Mouse (Mus musculus): ENCODE measurements around the gene Pank2. TPM values are rescaled to one million over a fixed set of nuclear protein-coding genes. Genes with fewer than 3 reads are reported as not detected.
"Not testable (repeated sequence)": the region's sequence is repeated elsewhere in the genome, so short reads cannot be mapped to it uniquely, and the experiment has no call there.

Gene Pank2
- total RNA-seq (2021) = 10 to 100 TPM; 51.9 to 57.1 TPM

DNA sequence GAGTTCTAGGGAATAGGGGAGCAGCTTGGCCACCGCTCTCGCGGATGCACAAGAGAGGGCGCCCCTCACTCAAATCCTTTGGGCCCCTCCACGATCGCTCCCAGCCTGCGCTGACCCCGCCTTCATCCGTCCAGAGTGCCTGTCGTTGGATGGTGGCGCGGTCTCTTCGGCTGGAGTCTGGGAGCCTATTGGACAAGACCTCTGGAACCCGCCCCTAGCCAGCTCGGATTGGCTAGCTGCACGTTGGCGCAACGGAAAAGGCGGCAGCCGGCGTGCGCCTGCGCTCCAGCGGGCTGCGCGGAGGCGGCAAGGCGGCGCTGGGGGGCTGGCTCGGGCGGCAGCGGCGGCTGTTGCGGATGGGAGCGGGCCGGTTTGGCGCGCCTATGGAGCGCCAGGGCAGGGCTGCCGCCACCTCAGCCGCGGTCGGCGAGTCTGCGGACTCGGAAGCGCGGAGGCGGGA is at the start of gene Pank2:
Gene Pank2, plus strand, starts transcription at position 283 of the 460 bp plus-strand sequence.
- peak; percentile 99 for DNase-seq (ENCODE audit: extremely low spot score in 1 of 2, low spot score in 2 of 2)
- intact Hi-C loops (cut with DNase I) = loop anchor here (5.0 kb wide), 2 partner anchors 85 to 155 kb away; no protein-coding TSS in a partner anchor

- intact Hi-C loops (cut with DNase I) = no loop called here
- no peak for DNase-seq (ENCODE audit: extremely low spot score in 1 of 2, low spot score in 2 of 2)
Measured at GRCm38 (mm10) chr2:131213773-131214172, 48.5 kb upstream of the Pank2 start.

DNA sequence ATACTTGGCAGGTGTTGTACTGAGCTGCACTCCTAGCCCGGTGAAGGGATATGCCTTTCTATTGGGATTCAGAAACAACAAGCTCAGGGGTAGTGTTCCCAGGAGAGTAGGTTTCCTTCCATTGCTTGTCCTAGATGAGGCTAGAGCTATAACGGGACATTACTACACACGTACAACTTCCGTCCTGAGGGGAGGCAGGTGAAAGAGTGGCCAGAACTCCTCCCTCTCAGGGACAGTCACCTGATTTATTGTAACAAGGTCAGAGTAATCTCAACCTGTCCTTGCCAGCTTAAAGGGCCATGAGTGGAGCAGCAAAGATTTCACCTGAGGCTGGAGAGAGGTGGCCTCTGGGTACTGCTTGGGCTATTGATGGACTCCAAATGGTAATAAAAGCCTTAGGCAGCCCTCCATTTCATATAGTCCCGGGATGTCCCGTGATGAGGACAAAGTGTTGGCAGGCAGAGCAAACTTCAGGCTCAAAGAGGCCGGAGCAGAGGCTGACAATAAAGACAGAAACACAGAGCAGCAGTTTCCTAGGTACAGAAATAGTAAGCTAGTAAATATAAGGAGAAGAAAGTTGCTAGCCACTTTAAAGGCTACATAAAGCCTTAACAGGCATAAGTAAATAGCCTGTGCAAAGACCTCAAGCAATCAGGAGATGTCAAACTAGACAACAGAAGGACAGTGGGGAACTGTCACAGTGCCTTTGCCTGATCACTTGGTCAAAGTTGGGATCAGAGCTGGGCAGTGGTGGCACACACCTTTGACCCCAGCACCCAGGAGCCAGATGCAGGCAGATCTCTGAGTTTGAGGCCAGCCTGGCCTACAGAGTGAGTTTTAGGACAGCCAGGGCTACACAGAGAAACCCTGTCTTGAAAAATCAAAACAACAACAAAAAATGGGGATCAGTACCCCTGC is 46.1 kb upstream of the Pank2 start:
- intact Hi-C loops (cut with DNase I) = no loop called here

GRCm38 (mm10) chr2:131220030-131220429 is 42.3 kb upstream of the Pank2 start:
- intact Hi-C loops (cut with DNase I) = no loop called here
- no peak for DNase-seq (ENCODE audit: extremely low spot score in 1 of 2, low spot score in 2 of 2)

More for the DNA sequence above, 46.1 kb upstream of the Pank2 start:
- DNase-seq (ENCODE audit: extremely low spot score in 1 of 2, low spot score in 2 of 2) = no peak

GRCm38 (mm10) chr2:131221853-131222515 is 40.3 kb upstream of the Pank2 start:
- DNase-seq (ENCODE audit: extremely low spot score in 1 of 2, low spot score in 2 of 2) = no peak
- intact Hi-C loops (cut with DNase I) = no loop called here

- intact Hi-C loops (cut with DNase I) = no loop called here
- DNase-seq (ENCODE audit: extremely low spot score in 1 of 2, low spot score in 2 of 2) = peak in 1 of 2 experiments; percentile 38
Measured at GRCm38 (mm10) chr2:131222562-131222961, 39.7 kb upstream of the Pank2 start.

DNA sequence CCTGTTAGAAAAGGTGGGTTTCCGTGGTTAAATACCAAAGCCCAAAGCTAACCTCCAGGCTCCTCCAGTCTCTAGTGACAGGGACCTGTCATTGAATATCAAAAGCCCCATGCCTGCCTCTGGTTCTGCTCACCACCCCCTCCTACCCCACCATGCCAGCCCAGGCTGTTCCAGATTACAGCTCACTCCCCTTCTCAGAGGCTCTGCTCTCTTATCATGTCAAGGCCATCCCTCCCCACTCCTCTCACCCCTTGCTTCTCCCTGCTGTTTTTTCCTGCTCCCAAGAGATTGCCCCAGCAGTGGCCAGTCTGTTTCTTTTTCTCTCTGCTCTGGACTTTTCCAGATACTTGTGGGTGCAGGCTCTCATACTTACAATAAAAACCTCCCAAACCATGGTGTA is 38.7 kb upstream of the Pank2 start:
- intact Hi-C loops (cut with DNase I) = no loop called here
- DNase-seq (ENCODE audit: extremely low spot score in 1 of 2, low spot score in 2 of 2) = no peak

DNA sequence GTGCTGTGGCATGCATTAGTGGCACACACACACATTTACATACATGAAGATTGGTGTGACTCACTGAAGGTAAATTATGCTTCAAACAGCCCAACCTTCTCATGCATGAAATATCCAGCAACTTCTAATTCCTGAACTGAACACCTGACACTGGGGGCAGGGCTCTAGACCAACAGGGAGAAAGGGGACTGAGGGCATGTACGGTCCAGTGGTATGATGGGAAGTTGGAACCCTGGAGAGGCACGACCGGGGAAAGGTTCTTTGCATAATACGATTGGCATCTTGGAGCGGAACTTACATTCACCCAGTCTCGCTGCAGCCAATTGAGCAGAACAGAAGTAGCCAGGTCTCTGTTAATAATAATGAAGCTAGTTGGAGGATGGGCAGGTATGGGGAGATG is 37.1 kb upstream of the Pank2 start:
- no peak for DNase-seq (ENCODE audit: extremely low spot score in 1 of 2, low spot score in 2 of 2)
- intact Hi-C loops (cut with DNase I) = no loop called here

DNA sequence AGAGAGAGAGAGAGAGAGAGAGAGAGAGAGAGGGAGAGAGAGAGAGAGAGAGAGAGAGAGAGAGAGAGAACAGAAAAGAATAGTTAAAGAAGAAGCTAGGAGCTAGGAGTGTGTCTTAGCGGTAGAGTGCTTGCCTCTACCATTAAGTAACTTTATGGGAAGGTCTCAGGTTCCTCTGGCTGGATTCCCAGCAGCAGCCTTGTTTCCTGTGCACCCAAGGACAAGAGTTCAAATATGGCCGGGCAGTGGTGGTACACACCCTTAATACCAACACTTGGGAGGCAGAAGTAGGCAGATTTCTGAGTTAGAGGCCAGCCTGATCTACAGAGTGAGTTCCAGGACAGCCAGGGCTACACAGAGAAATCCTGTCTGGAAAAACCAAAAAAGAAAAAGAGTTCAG is 35.6 kb upstream of the Pank2 start:
- DNase-seq (ENCODE audit: extremely low spot score in 1 of 2, low spot score in 2 of 2); intact Hi-C loops (cut with DNase I): not testable (repeated sequence)

DNA sequence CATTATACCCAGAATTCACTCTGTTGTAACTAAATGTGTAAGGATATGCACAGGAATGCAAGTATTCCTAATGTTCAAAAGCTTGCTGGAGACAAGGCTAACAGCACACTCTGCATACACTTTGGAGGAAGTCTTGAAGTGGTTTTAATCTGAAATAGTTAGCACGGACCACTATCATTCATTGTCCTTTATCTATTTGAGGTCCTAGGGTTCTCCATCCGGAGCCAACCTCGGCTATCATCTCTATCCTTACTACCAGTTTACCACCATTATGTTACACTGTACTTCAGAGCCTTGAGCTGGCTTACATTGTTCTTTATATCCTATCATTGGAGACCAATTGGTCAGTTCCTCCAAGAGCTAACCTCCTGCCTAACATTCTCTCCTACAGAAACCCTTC is 35.1 kb upstream of the Pank2 start:
- intact Hi-C loops (cut with DNase I) = no loop called here
- no peak for DNase-seq (ENCODE audit: extremely low spot score in 1 of 2, low spot score in 2 of 2)

DNA sequence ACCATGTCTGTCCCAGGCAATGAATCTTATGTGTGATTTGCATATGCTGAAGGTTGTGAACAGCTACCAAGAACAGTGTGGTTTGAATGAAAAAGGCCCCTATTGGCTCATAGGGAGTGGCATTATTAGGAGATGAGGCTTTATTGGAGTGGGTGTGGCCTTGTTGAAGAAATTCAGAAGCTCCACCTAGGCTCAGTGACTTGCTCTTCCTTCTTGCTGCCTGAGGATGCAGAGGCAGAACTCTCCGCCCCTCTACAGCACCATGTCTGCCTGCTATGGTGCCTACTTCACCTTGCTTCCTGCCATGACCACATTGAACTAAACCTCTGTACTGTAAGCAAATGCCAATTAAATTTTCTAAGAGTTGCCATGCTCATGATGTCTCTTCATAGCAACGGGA is 29.7 kb upstream of the Pank2 start:
- no peak for DNase-seq (ENCODE audit: extremely low spot score in 1 of 2, low spot score in 2 of 2)
- intact Hi-C loops (cut with DNase I) = no loop called here

- intact Hi-C loops (cut with DNase I) = no loop called here
Measured at GRCm38 (mm10) chr2:131233307-131234126, 28.8 kb upstream of the Pank2 start, which contains the start of gene Mavs. Mavs (plus strand) TSS chr2:131234063.

DNA sequence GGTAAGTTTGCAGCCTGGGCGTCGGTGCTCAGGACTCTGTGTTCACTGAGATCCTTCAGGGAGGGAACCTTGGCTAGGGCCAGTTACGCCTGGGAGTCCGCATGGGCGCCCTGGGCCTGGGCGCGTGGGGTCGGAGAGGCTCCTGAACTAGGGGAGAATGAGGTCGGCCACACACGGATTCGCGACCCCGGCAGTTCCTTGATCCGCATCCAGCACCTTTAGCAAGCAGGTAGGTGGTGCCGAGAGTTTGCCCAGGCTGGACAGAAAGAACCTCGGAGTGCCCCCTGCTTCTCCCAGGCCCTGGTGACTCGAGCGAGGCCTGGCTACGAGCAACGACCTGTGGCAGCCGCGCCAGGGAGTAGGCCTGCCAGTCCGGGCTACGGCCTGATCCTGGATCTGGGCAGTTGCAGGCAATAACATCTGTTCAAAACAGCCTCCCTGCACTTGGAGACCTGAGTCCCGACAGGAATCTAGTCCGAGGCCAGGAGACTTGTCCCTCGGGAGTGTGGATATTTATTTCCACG is 28.1 kb upstream of the Pank2 start:
- intact Hi-C loops (cut with DNase I) = no loop called here

More at GRCm38 (mm10) chr2:131233307-131234126, 28.8 kb upstream of the Pank2 start, which contains the start of gene Mavs:
- DNase-seq (ENCODE audit: extremely low spot score in 1 of 2, low spot score in 2 of 2) = peak; percentile 93 to 98

GRCm38 (mm10) chr2:131234970-131235635 is 27.2 kb upstream of the Pank2 start:
- no peak for DNase-seq (ENCODE audit: extremely low spot score in 1 of 2, low spot score in 2 of 2)
- intact Hi-C loops (cut with DNase I) = no loop called here

More for the DNA sequence above, 28.1 kb upstream of the Pank2 start:
- DNase-seq (ENCODE audit: extremely low spot score in 1 of 2, low spot score in 2 of 2) = peak in 1 of 2 experiments; percentile 39

GRCm38 (mm10) chr2:131242180-131242579 is 20.1 kb upstream of the Pank2 start:
- intact Hi-C loops (cut with DNase I) = no loop called here
- DNase-seq (ENCODE audit: extremely low spot score in 1 of 2, low spot score in 2 of 2) = no peak

- intact Hi-C loops (cut with DNase I) = no loop called here
- DNase-seq (ENCODE audit: extremely low spot score in 1 of 2, low spot score in 2 of 2) = no peak
Measured at GRCm38 (mm10) chr2:131242929-131243328, 19.4 kb upstream of the Pank2 start.

DNA sequence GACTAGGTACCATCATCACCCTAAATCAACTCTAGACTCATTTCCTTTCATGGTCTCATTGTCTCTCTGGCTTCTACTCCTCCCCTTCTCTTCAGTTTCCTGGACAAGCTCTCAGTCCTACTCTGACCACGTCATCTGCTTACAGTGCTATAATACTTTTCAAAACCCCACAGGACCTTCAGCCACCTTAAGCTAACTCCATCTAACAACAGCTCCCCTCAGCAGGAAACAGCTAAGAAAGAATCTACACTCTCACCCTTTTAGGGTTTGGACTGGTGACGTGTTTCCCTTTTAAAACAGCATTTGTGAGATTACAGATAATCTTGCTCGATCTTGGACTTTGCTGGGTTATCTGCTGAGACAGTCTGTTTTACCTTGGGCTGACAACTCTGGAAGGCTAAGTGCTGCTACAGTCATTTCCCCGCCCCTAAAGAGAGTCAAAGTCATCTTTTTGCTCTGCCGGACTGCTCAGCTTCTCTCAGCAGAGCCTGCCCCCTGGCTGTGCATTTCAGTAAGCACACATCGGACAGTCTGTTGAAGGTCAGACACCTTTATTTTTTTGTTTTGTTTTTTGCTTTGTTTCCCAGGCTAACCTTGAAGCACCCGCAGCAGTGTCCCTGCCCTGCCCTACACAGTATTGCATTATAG is 8.5 kb upstream of the Pank2 start:
- DNase-seq (ENCODE audit: extremely low spot score in 1 of 2, low spot score in 2 of 2) = peak in 1 of 2 experiments; percentile 78

More for the DNA sequence above, 8.5 kb upstream of the Pank2 start:
- intact Hi-C loops (cut with DNase I) = loop anchor here (5.0 kb wide), 1 partner anchor 157 kb away; no protein-coding TSS in a partner anchor
